Mouse (Mus musculus): ENCODE results near the gene 1810024B03Rik.
"Not testable (repeated sequence)": the region's sequence is repeated elsewhere in the genome, so short reads cannot be mapped to it uniquely, and the experiment has no call there.

1810024B03Rik gene

GRCm38 (mm10) chr2:127182598-127183381, 25.3 kb downstream of the 1810024B03Rik start:
- peak; percentile 80 for DNase-seq (ENCODE audit: low read depth)

- DNase-seq (ENCODE audit: low read depth): not testable (repeated sequence)
Measured at GRCm38 (mm10) chr2:127166261-127166660, 41.8 kb downstream of the 1810024B03Rik start.

GRCm38 (mm10) chr2:127165675-127166074, 42.4 kb downstream of the 1810024B03Rik start:
- no peak for DNase-seq (ENCODE audit: low read depth)

GRCm38 (mm10) chr2:127145699-127146098, 62.4 kb downstream of the 1810024B03Rik start:
- DNase-seq (ENCODE audit: low read depth): no peak

GRCm38 (mm10) chr2:127143158-127144063, 64.7 kb downstream of the 1810024B03Rik start, which contains the start of gene Itpripl1:
Itpripl1 (minus strand) TSS chr2:127143442.
- peak; percentile 56 for DNase-seq (ENCODE audit: low read depth)

- DNase-seq (ENCODE audit: low read depth): no peak
Measured at GRCm38 (mm10) chr2:127142577-127143157, 65.4 kb downstream of the 1810024B03Rik start.

- DNase-seq (ENCODE audit: low read depth): no peak
Measured at GRCm38 (mm10) chr2:127142031-127142430, 66.0 kb downstream of the 1810024B03Rik start.

GRCm38 (mm10) chr2:127140011-127140410, 68.1 kb downstream of the 1810024B03Rik start:
- DNase-seq (ENCODE audit: low read depth): no peak

- DNase-seq (ENCODE audit: low read depth): no peak
Measured at GRCm38 (mm10) chr2:127139605-127140004, 68.5 kb downstream of the 1810024B03Rik start.

- no peak for DNase-seq (ENCODE audit: low read depth)
Measured at GRCm38 (mm10) chr2:127139094-127139493, 69.0 kb downstream of the 1810024B03Rik start.

GRCm38 (mm10) chr2:127138449-127138848, 69.6 kb downstream of the 1810024B03Rik start:
- no peak for DNase-seq (ENCODE audit: low read depth)

- no peak for DNase-seq (ENCODE audit: low read depth)
Measured at GRCm38 (mm10) chr2:127137838-127138420, 70.2 kb downstream of the 1810024B03Rik start.

- DNase-seq (ENCODE audit: low read depth): no peak
Measured at GRCm38 (mm10) chr2:127136979-127137378, 71.1 kb downstream of the 1810024B03Rik start.
